Mouse (Mus musculus) forebrain, embryonic 12.5 days (tissue): ENCODE measurements around the gene Pef1. TPM values are rescaled to one million over a fixed set of nuclear protein-coding genes. Genes with fewer than 3 reads are reported as not detected.
A peak's percentile ranks its signal among the peaks of the same experiment; 100 is the strongest.

Experiments
- ATAC-seq: fragments of 200-750 bp; cut with Nextera tagmentation; 2 replicates; pipeline ENCODE4 v1.8.0; 2017; ENCODE audit warnings: moderate TSS enrichment; ENCODE audit not compliant: low FRiP score
- H3K27ac ChIP-seq: fragments of 300-500 bp; sonication (generic); 2 replicates; pipeline ENCODE4 v1.5.1; 2016; ENCODE audit warnings: mild to moderate bottlenecking
- H3K27me3 ChIP-seq: fragments of 300-500 bp; sonication (generic); 2 replicates; pipeline ENCODE4 v1.6.1; 2016; ENCODE audit warnings: mild to moderate bottlenecking
- H3K36me3 ChIP-seq: fragments of 300-500 bp; sonication (generic); replicated peaks from 2 replicates; pipeline ENCODE4 v1.6.1; 2016; ENCODE audit warnings: mild to moderate bottlenecking
- H3K4me1 ChIP-seq: fragments of 300-500 bp; sonication (generic); 2 replicates; pipeline ENCODE4 v1.6.1; 2016
- H3K4me2 ChIP-seq: fragments of 300-500 bp; sonication (generic); 2 replicates; pipeline ENCODE4 v1.6.1; 2016; ENCODE audit warnings: mild to moderate bottlenecking, moderate library complexity
- H3K4me3 ChIP-seq: fragments of 300-500 bp; sonication (generic); replicated peaks from 2 replicates; pipeline ENCODE4 v1.5.1; 2016; ENCODE audit warnings: mild to moderate bottlenecking
- H3K9ac ChIP-seq: fragments of 300-500 bp; sonication (generic); 2 replicates; pipeline ENCODE4 v1.6.1; 2016; ENCODE audit warnings: mild to moderate bottlenecking
- H3K9me3 ChIP-seq: fragments of 300-500 bp; sonication (generic); 2 replicates; pipeline ENCODE4 v1.6.1; 2016
- WGBS: fragments of 180-500 bp; shearing (Covaris S2); methylation state at CpG from one replicate; pipeline ENCODE4 v1.1.7; 2016; 5-methylcytosine and 5-hydroxymethylcytosine counted together
- polyA plus RNA-seq: library from polyadenylated mRNA; unstranded; fragments of >200 nt; fragmentation: Nextera tagmentation; extraction: Ambion mirVana; gene quantifications from 2 replicates; pipeline ENCODE4 v1.2.1, GENCODE M21; 2016

The Pef1 gene
- polyA plus RNA-seq, 1 experiment from 2014 or later: 60.4 TPM

- H3K4me1 ChIP-seq: peaks cover 27% of the 10 kb centered on the region
- H3K9ac ChIP-seq: no peak overlapping the region
- WGBS: 77% methylated on average over 11 of the region's 11 CpGs
- no peak overlapping the region for H3K27ac ChIP-seq
- H3K4me2 ChIP-seq: no peak overlapping the region
- H3K9me3 ChIP-seq: no peaks in the 10 kb centered on the region
- ATAC-seq: no peak
- H3K4me3 ChIP-seq: no peak overlapping the region
- H3K27me3 ChIP-seq: peaks cover 54% of the 10 kb centered on the region
- no peaks in the 10 kb centered on the region for H3K36me3 ChIP-seq
Measured at GRCm38 (mm10) chr4:130171951-130172765, 69.8 kb downstream of the Pef1 start.

GRCm38 (mm10) chr4:130173060-130173822, 70.9 kb downstream of the Pef1 start:
- Histone ChIP-seq H3K9me3 (no peaks in the 10 kb centered on the region), H3K4me3 (no peak overlapping the region), H3K27me3 (peaks cover 48% of the 10 kb centered on the region), H3K4me2 (no peak overlapping the region), H3K36me3 (no peaks in the 10 kb centered on the region), H3K27ac (no peak overlapping the region), H3K4me1 (peaks cover 20% of the 10 kb centered on the region), H3K9ac (no peak overlapping the region)
- WGBS: 75% methylated on average over 11 of the region's 11 CpGs
- ATAC-seq: no peak

GRCm38 (mm10) chr4:130173911-130174311, 71.6 kb downstream of the Pef1 start:
- Histone ChIP-seq H3K9ac (no peak overlapping the region), H3K4me2 (no peak overlapping the region), H3K36me3 (no peaks in the 10 kb centered on the region), H3K9me3 (no peaks in the 10 kb centered on the region), H3K27me3 (peaks cover 48% of the 10 kb centered on the region), H3K4me3 (no peak overlapping the region), H3K27ac (no peak overlapping the region), H3K4me1 (peaks cover 18% of the 10 kb centered on the region)
- WGBS: 56% methylated on average over 19 of the region's 19 CpGs
- no peak for ATAC-seq

- peak overlapping the region; percentile 7; the same call in 1 of the 2 replicates for H3K4me3 ChIP-seq
- peaks cover 48% of the 10 kb centered on the region for H3K27me3 ChIP-seq
- WGBS: 4% methylated on average over 25 of the region's 25 CpGs
- H3K4me1 ChIP-seq: peaks cover 18% of the 10 kb centered on the region
- H3K4me2 ChIP-seq: peak overlapping the region; percentile 43
- H3K9ac ChIP-seq: 0 out of 2 replicates have a peak overlapping the region, but pooled peaks have one; percentile 29
- H3K9me3 ChIP-seq: no peaks in the 10 kb centered on the region
- no peak for ATAC-seq
- H3K36me3 ChIP-seq: no peaks in the 10 kb centered on the region
- no peak overlapping the region for H3K27ac ChIP-seq
Measured at GRCm38 (mm10) chr4:130174335-130175031, 72.1 kb downstream of the Pef1 start.

GRCm38 (mm10) chr4:130175072-130175711, 72.8 kb downstream of the Pef1 start, which contains the start of gene Tinagl1:
Gene Tinagl1 (minus strand): TSS chr4:130175122.
- Histone ChIP-seq H3K27me3 (peaks cover 48% of the 10 kb centered on the region), H3K4me3 (peak within 1 kb of the TSS; percentile 10; the same call in 1 of the 2 replicates), H3K4me2 (peak within 1 kb of the TSS; percentile 43), H3K9me3 (no peaks in the 10 kb centered on the region), H3K36me3 (no peaks in the 10 kb centered on the region), H3K27ac (no peak within 1 kb of the TSS), H3K4me1 (peaks cover 18% of the 10 kb centered on the region), H3K9ac (0 out of 2 replicates have a peak within 1 kb of the TSS, but pooled peaks have one; percentile 29)
- 2% methylated on average over 14 of the region's 14 CpGs for WGBS
- no peak for ATAC-seq

- no peak overlapping the region for H3K4me3 ChIP-seq
- no peak overlapping the region for H3K9ac ChIP-seq
- peaks cover 18% of the 10 kb centered on the region for H3K4me1 ChIP-seq
- H3K27me3 ChIP-seq: peaks cover 48% of the 10 kb centered on the region
- H3K9me3 ChIP-seq: no peaks in the 10 kb centered on the region
- WGBS: 81% methylated on average over 5 of the region's 5 CpGs
- H3K36me3 ChIP-seq: no peaks in the 10 kb centered on the region
- ATAC-seq: no peak
- no peak overlapping the region for H3K27ac ChIP-seq
- no peak overlapping the region for H3K4me2 ChIP-seq
Measured at GRCm38 (mm10) chr4:130176156-130176720, 73.9 kb downstream of the Pef1 start.

- peaks cover 18% of the 10 kb centered on the region for H3K4me1 ChIP-seq
- WGBS: 86% methylated on average over 4 of the region's 4 CpGs
- H3K27me3 ChIP-seq: peaks cover 48% of the 10 kb centered on the region
- no peak overlapping the region for H3K9ac ChIP-seq
- no peaks in the 10 kb centered on the region for H3K36me3 ChIP-seq
- no peak overlapping the region for H3K4me3 ChIP-seq
- H3K27ac ChIP-seq: no peak overlapping the region
- H3K9me3 ChIP-seq: no peaks in the 10 kb centered on the region
- no peak overlapping the region for H3K4me2 ChIP-seq
- ATAC-seq: no peak
Measured at GRCm38 (mm10) chr4:130177087-130177486, 74.7 kb downstream of the Pef1 start.

- ATAC-seq: no peak
- WGBS: 59% methylated on average over 7 of the region's 7 CpGs
- Histone ChIP-seq H3K4me3 (no peak overlapping the region), H3K27me3 (peaks cover 44% of the 10 kb centered on the region), H3K9ac (no peak overlapping the region), H3K4me2 (no peak overlapping the region), H3K27ac (no peak overlapping the region), H3K9me3 (no peaks in the 10 kb centered on the region), H3K4me1 (peaks cover 18% of the 10 kb centered on the region), H3K36me3 (no peaks in the 10 kb centered on the region)
Measured at GRCm38 (mm10) chr4:130177536-130177935, 75.2 kb downstream of the Pef1 start.

Other genes with a start within 250 kb of the Pef1 start
- gene Spocd1, start 173.3 kb upstream of the Pef1 start, polyA plus RNA-seq: 0.06 TPM in 1 of 2 replicates, not detected in the other
- gene Adgrb2, start 117.7 kb upstream of the Pef1 start, polyA plus RNA-seq: 5.6 and 7.3 TPM in 2 replicates
- 10.8 and 14.8 TPM in 2 replicates for gene Col16a1, start 54.7 kb upstream of the Pef1 start, polyA plus RNA-seq
- 0.10 TPM in 1 of 2 replicates, not detected in the other for gene Hcrtr1, start 36.8 kb downstream of the Pef1 start, polyA plus RNA-seq
- gene Tinagl1, start 72.6 kb downstream of the Pef1 start, polyA plus RNA-seq: 4.1 and 4.6 TPM in 2 replicates
- gene Gm853, start 119.8 kb downstream of the Pef1 start, polyA plus RNA-seq: not detected in 2 replicates
- gene Serinc2, start 176.6 kb downstream of the Pef1 start, polyA plus RNA-seq: 88.9 and 95.5 TPM in 2 replicates
- 18.8 and 22.3 TPM in 2 replicates for gene Fabp3, start 206.0 kb downstream of the Pef1 start, polyA plus RNA-seq
- not detected in 2 replicates for gene Gm10570, start 206.1 kb downstream of the Pef1 start, polyA plus RNA-seq